Mouse (Mus musculus): Measurements from ENCODE around the gene Ankrd28.

DNA sequence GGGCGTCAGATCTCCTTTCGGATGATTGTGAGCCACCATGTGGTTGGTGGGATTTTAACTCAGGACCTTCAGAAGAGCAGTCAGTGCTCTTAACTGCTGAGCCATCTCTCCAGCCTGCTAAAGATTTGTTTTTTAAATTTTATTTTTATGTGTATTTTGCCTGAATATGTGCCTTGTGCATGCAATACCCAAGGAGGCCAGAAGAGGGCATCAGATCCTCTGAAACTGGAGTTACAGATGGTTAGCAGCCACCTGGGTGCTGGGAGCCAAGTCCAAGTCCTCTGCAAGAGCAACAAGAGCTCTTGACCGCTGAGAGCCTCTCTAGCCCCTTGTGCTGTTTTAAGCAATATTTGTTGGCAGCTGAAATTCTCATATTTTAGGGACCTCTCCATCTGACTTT is 180.1 kb downstream of the Ankrd28 start:
- TF ChIP-seq CTCF (IDR thresholded peaks at IDR 0.05; ENCODE audit: low read depth) (peak; percentile 60), EP300 (IDR thresholded peaks at IDR 0.05; ENCODE audit: low read depth) (no peak)

All from liver, postnatal 0 days (tissue).